8 mouse cellular contexts compared by ENCODE assay signal in genomic region chr3:57736419-57737095, GRCm38 (mm10). TPM values are rescaled to one million over a fixed set of nuclear protein-coding genes. Genes with fewer than 3 reads are reported as not detected.
A peak's percentile ranks its signal among the peaks of the same experiment; 100 is the strongest.
DNase-seq lines count a peak whose midpoint lies in the region; ATAC-seq and TF ChIP-seq lines count a peak whose summit lies in the region.

No protein-coding gene starts in this region.

- under 1% methylated on average over 13 of the region's 13 CpGs for WGBS in heart, adult 2 months
- 1% methylated on average over 13 of the region's 13 CpGs for WGBS in forebrain, embryonic 14.5 days
- WGBS in limb, embryonic 13.5 days = 2% methylated on average over 13 of the region's 13 CpGs
- 4% methylated on average over 13 of the region's 13 CpGs for WGBS in neural tube, embryonic 12.5 days

- ATAC-seq in forebrain, embryonic 14.5 days = no peak
- ATAC-seq in limb, embryonic 13.5 days (ENCODE audit: low FRiP score, low read depth) = no peak
- no peak for ATAC-seq in neural tube, embryonic 12.5 days (ENCODE audit: low FRiP score, low read depth)

- no peak for TF ChIP-seq RAD21 in MEL (IDR thresholded peaks at IDR 0.05; ENCODE audit: low read depth, low read length)

- H3K9me3 ChIP-seq in MEL (replicated peaks; ENCODE audit: insufficient read depth, low read length) = no peaks in the 10 kb centered on the region
- no peaks in the 10 kb centered on the region for H3K9me3 ChIP-seq in forebrain, embryonic 14.5 days (replicated peaks; ENCODE audit: control insufficient read depth, low read length)
- H3K9me3 ChIP-seq in limb, embryonic 13.5 days = no peaks in the 10 kb centered on the region
- H3K9me3 ChIP-seq in neural tube, embryonic 12.5 days = no peaks in the 10 kb centered on the region

- H3K27me3 ChIP-seq in heart, adult 2 months (ENCODE audit: control insufficient read depth, insufficient read depth, low read length) = no peaks in the 10 kb centered on the region
- H3K27me3 ChIP-seq in MEL (ENCODE audit: control insufficient read depth in 1 of 2, insufficient read depth in 2 of 2, low read length in 2 of 2) = no peaks in the 10 kb centered on the region
- H3K27me3 ChIP-seq in forebrain, embryonic 14.5 days (replicated peaks; ENCODE audit: control insufficient read depth, insufficient read depth, low read length) = no peaks in the 10 kb centered on the region
- no peaks in the 10 kb centered on the region for H3K27me3 ChIP-seq in limb, embryonic 13.5 days
- H3K27me3 ChIP-seq in neural tube, embryonic 12.5 days (replicated peaks) = no peaks in the 10 kb centered on the region

- peak overlapping the region; percentile 77 for H3K4me2 ChIP-seq in forebrain, embryonic 14.5 days (ENCODE audit: low read length)
- H3K4me2 ChIP-seq in limb, embryonic 13.5 days (replicated peaks) = peak overlapping the region; percentile 77
- peak overlapping the region; percentile 76 for H3K4me2 ChIP-seq in neural tube, embryonic 12.5 days (replicated peaks)

- intact Hi-C loops in heart, adult 2 months (cut with DNase I) = loop anchor here (5.0 kb wide), 3 partner anchors 41 to 111 kb away; partner anchors contain the start of gene Pfn2
- intact Hi-C loops in heart, postnatal 36 days (cut with DNase I) = loop anchor here (2.0 to 10.0 kb wide), 3 partner anchors 110 to 472 kb away; no protein-coding TSS in a partner anchor

- peak in 1 of 2 experiments; percentile 5 for DNase-seq in heart, adult 2 months
- DNase-seq in heart, postnatal 36 days = no peak
- peak; percentile 68 for DNase-seq in MEL (ENCODE audit: low read depth, low spot score)
- peak; percentile 29 for DNase-seq in forebrain, embryonic 14.5 days (ENCODE audit: low spot score)
- no peak for DNase-seq in layer of hippocampus, postnatal 10 days (ENCODE audit: low spot score in 2 of 2)
- no peak for DNase-seq in frontal cortex, postnatal 14 days (ENCODE audit: low spot score in 2 of 2)

- no peaks in the 10 kb centered on the region for H3K79me2 ChIP-seq in heart, adult 2 months (replicated peaks; ENCODE audit: control insufficient read depth, insufficient read depth, low read length)
- peaks cover 14% of the 10 kb centered on the region for H3K79me2 ChIP-seq in MEL (ENCODE audit: control insufficient read depth, insufficient read depth, low read length, poor library complexity)

- peak overlapping the region; percentile 97 for H3K9ac ChIP-seq in heart, adult 2 months (ENCODE audit: low read depth, low read length)
- peak overlapping the region; percentile 86 for H3K9ac ChIP-seq in MEL (ENCODE audit: control insufficient read depth, low read depth, low read length, poor library complexity, severe bottlenecking)
- peak overlapping the region; percentile 84 for H3K9ac ChIP-seq in forebrain, embryonic 14.5 days (ENCODE audit: low read length)
- peak overlapping the region; percentile 87 for H3K9ac ChIP-seq in limb, embryonic 13.5 days
- H3K9ac ChIP-seq in neural tube, embryonic 12.5 days = peak overlapping the region; percentile 77

- TF ChIP-seq EP300 in heart, adult 2 months (IDR thresholded peaks at IDR 0.05; ENCODE audit: insufficient read depth, low read depth, low read length) = no peak
- no peak; a peak in 1 of 4 replicates for TF ChIP-seq EP300 in MEL (IDR thresholded peaks at IDR 0.05; ENCODE audit: low read depth in 1 of 2, low read length in 2 of 2)

- peaks cover 1% of the 10 kb centered on the region for H3K4me1 ChIP-seq in heart, adult 2 months (ENCODE audit: control insufficient read depth, insufficient read depth, low read length)
- peaks cover 5 to 11% of the 10 kb centered on the region in 2 experiments for H3K4me1 ChIP-seq in MEL (ENCODE audit: control insufficient read depth in 1 of 2, insufficient read depth in 2 of 2, low read length in 2 of 2)
- H3K4me1 ChIP-seq in forebrain, embryonic 14.5 days (ENCODE audit: control insufficient read depth, insufficient read depth, low read length) = peaks cover 3% of the 10 kb centered on the region; the same call in 1 of the 2 replicates
- H3K4me1 ChIP-seq in limb, embryonic 13.5 days = peaks cover 16% of the 10 kb centered on the region
- H3K4me1 ChIP-seq in neural tube, embryonic 12.5 days = peaks cover 6% of the 10 kb centered on the region

- peak overlapping the region; percentile 94 for H3K27ac ChIP-seq in heart, adult 2 months
- H3K27ac ChIP-seq in MEL (ENCODE audit: control insufficient read depth, low read depth, low read length) = peak overlapping the region; percentile 78
- H3K27ac ChIP-seq in forebrain, embryonic 14.5 days (ENCODE audit: low read depth, low read length) = peak overlapping the region; percentile 90
- H3K27ac ChIP-seq in limb, embryonic 13.5 days = peak overlapping the region; percentile 93
- peak overlapping the region; percentile 72 for H3K27ac ChIP-seq in neural tube, embryonic 12.5 days

- peak overlapping the region; percentile 74 for H3K4me3 ChIP-seq in heart, adult 2 months
- peak overlapping the region; percentile 80 to 97 for H3K4me3 ChIP-seq in MEL (ENCODE audit: control insufficient read depth in 1 of 2, insufficient read depth in 1 of 2, low read depth in 2 of 2, low read length in 2 of 2)
- H3K4me3 ChIP-seq in forebrain, embryonic 14.5 days (ENCODE audit: low read depth, low read length) = peak overlapping the region; percentile 81
- H3K4me3 ChIP-seq in limb, embryonic 13.5 days = peak overlapping the region; percentile 77
- peak overlapping the region; percentile 80 for H3K4me3 ChIP-seq in neural tube, embryonic 12.5 days

- no peak for TF ChIP-seq POLR2A in heart, adult 2 months (IDR thresholded peaks at IDR 0.05; ENCODE audit: insufficient read depth, low read depth, low read length)
- no peak for TF ChIP-seq POLR2A in MEL (IDR thresholded peaks at IDR 0.05; ENCODE audit: control insufficient read depth in 1 of 2, insufficient read depth in 1 of 2, low read depth in 1 of 2, low read length in 2 of 2, poor library complexity in 1 of 2)

- no peak for TF ChIP-seq CTCF in heart, adult 2 months (IDR thresholded peaks at IDR 0.05)
- no peak for TF ChIP-seq CTCF in MEL (IDR thresholded peaks at IDR 0.05 in 2 of 3, conservative IDR thresholded peaks at IDR 0.05 in 1 of 3; ENCODE audit: control insufficient read depth in 1 of 3, insufficient read depth in 1 of 3, low read depth in 2 of 3, low read length in 3 of 3, poor library complexity in 1 of 3, severe bottlenecking in 1 of 3)

- H3K36me3 ChIP-seq in heart, adult 2 months (ENCODE audit: control insufficient read depth, insufficient read depth, low read length) = peaks cover 16% of the 10 kb centered on the region
- peaks cover 0 to 26% of the 10 kb centered on the region in 2 experiments; a peak in 2 of 4 replicates for H3K36me3 ChIP-seq in MEL (ENCODE audit: control insufficient read depth in 1 of 2, insufficient read depth in 2 of 2, low read length in 2 of 2)
- H3K36me3 ChIP-seq in forebrain, embryonic 14.5 days (ENCODE audit: control insufficient read depth, insufficient read depth, low read length) = no peaks in the 10 kb centered on the region
- no peaks in the 10 kb centered on the region for H3K36me3 ChIP-seq in limb, embryonic 13.5 days
- no peaks in the 10 kb centered on the region for H3K36me3 ChIP-seq in neural tube, embryonic 12.5 days

TF ChIP-seq in MEL, 35 proteins besides CTCF, POLR2A, EP300 and RAD21:
- TF ChIP-seq ELF1 (IDR thresholded peaks at IDR 0.05; ENCODE audit: low read depth, low read length) (no peak), USF1 (IDR thresholded peaks at IDR 0.05; ENCODE audit: low read depth, low read length) (no peak), MXI1 (IDR thresholded peaks at IDR 0.05; ENCODE audit: low read depth, low read length) (peak; percentile 58; the same call in 1 of the 2 replicates), MAX (IDR thresholded peaks at IDR 0.05; ENCODE audit: low read length) (no peak), TAL1 (IDR thresholded peaks at IDR 0.05; ENCODE audit: low read length) (0 out of 2 replicates have a peak, but pooled peaks have one; percentile 13), JUND (IDR thresholded peaks at IDR 0.05; ENCODE audit: low read depth, low read length) (no peak), CHD2 (IDR thresholded peaks at IDR 0.05; ENCODE audit: low read length) (no peak), SIN3A (IDR thresholded peaks at IDR 0.05; ENCODE audit: low read length) (0 out of 2 replicates have a peak, but pooled peaks have one; percentile 54), MYB (IDR thresholded peaks at IDR 0.05; ENCODE audit: low read depth, low read length) (no peak), RCOR1 (IDR thresholded peaks at IDR 0.05; ENCODE audit: low read depth, low read length) (no peak), ZKSCAN1 (IDR thresholded peaks at IDR 0.05; ENCODE audit: low read depth, low read length) (no peak), ZNF384 (IDR thresholded peaks at IDR 0.05; ENCODE audit: low read depth, low read length) (peak; percentile 91), NRF1 (IDR thresholded peaks at IDR 0.05; ENCODE audit: insufficient read depth, low read depth, low read length, poor library complexity, severe bottlenecking) (no peak), MYC (IDR thresholded peaks at IDR 0.05; ENCODE audit: low read depth, low read length) (no peak), POLR2AphosphoS2 (IDR thresholded peaks at IDR 0.05; ENCODE audit: low read length) (no peak)

RNA-seq across cellular contexts. Expression of gene Rnf13, which starts 0.7 kb away (rescaled TPM):
- 10 to 100 TPM; 73.6 to 83.2 TPM for total RNA-seq in heart, adult 2 months (2021)
- 61.2 and 98.0 TPM in 2 replicates for polyA plus RNA-seq in heart, adult 2 months (2012; rRNA removed)
- total RNA-seq in heart, postnatal 36 days (2021) = 10 to 100 TPM; 68.1 to 77.6 TPM
- total RNA-seq in MEL (2012; rRNA removed) = 16.4 and 18.8 TPM in 2 replicates
- 10 to 100 TPM in 1 of 2 experiments, not detected in 1; 26.1 TPM for polyA plus RNA-seq in MEL (2012; ENCODE audit: insufficient read depth in 1 of 2, insufficient read length in 2 of 2, low read depth in 1 of 2, low replicate concordance in 2 of 2, missing spikeins in 1 of 2)
- polyA plus RNA-seq in forebrain, embryonic 14.5 days (2014; fragmentation: Nextera tagmentation; extraction: Ambion mirVana) = 88.0 and 88.6 TPM in 2 replicates
- polyA plus RNA-seq in limb, embryonic 13.5 days (2015; fragmentation: Nextera tagmentation; extraction: Ambion mirVana) = 63.0 and 77.0 TPM in 2 replicates
- 55.0 and 57.6 TPM in 2 replicates for polyA plus RNA-seq in neural tube, embryonic 12.5 days (2016; fragmentation: Nextera tagmentation; extraction: Ambion mirVana)
- total RNA-seq in layer of hippocampus, postnatal 10 days (2021) = 10 to 100 TPM; 59.9 to 61.5 TPM

RNA-seq across cellular contexts. Expression of gene Ankub1, which starts 44.0 kb away (rescaled TPM):
- total RNA-seq in heart, adult 2 months (2021) = not detected
- 0.12 TPM in 1 of 2 replicates, not detected in the other for polyA plus RNA-seq in heart, adult 2 months (2012; rRNA removed)
- total RNA-seq in heart, postnatal 36 days (2021) = not detected
- not detected in 2 replicates for total RNA-seq in MEL (2012; rRNA removed)
- polyA plus RNA-seq in MEL (2012; ENCODE audit: insufficient read depth in 1 of 2, insufficient read length in 2 of 2, low read depth in 1 of 2, low replicate concordance in 2 of 2, missing spikeins in 1 of 2) = not detected
- 0.08 TPM in 1 of 2 replicates, not detected in the other for polyA plus RNA-seq in forebrain, embryonic 14.5 days (2014; fragmentation: Nextera tagmentation; extraction: Ambion mirVana)
- polyA plus RNA-seq in limb, embryonic 13.5 days (2015; fragmentation: Nextera tagmentation; extraction: Ambion mirVana) = 0.09 TPM in 1 of 2 replicates, not detected in the other
- 0.09 TPM in 1 of 2 replicates, not detected in the other for polyA plus RNA-seq in neural tube, embryonic 12.5 days (2016; fragmentation: Nextera tagmentation; extraction: Ambion mirVana)
- total RNA-seq in layer of hippocampus, postnatal 10 days (2021) = 1 to 10 TPM; 1.6 to 1.9 TPM

Comparison
In these comparisons a context has a peak if more than half of its experiments do, and no peak if none do; other contexts are left out.
1. DNase-seq: peak in MEL (single experiment) and forebrain, embryonic 14.5 days (single experiment); none in heart, postnatal 36 days (0 of 2), layer of hippocampus, postnatal 10 days (0 of 2) and frontal cortex, postnatal 14 days (0 of 2).
2. Peak in every context shown above with its lines, with median percentiles within 50 percentile points of each other: H3K27ac ChIP-seq, H3K4me3 ChIP-seq, H3K9ac ChIP-seq and H3K4me2 ChIP-seq.